Mouse (Mus musculus) adrenal gland, postnatal 0 days (tissue): ENCODE data around the gene Aebp1. TPM values are rescaled to one million over a fixed set of nuclear protein-coding genes. Genes with fewer than 3 reads are reported as not detected.

Source experiments
- polyA plus RNA-seq: library from polyadenylated mRNA; unstranded; fragments of >200 nt; fragmentation: Nextera tagmentation; extraction: Ambion mirVana; gene quantifications from 2 replicates; pipeline ENCODE4 v1.2.1, GENCODE M21; 2015

The Aebp1 gene
- 159 and 335 TPM in 2 replicates for polyA plus RNA-seq

DNA sequence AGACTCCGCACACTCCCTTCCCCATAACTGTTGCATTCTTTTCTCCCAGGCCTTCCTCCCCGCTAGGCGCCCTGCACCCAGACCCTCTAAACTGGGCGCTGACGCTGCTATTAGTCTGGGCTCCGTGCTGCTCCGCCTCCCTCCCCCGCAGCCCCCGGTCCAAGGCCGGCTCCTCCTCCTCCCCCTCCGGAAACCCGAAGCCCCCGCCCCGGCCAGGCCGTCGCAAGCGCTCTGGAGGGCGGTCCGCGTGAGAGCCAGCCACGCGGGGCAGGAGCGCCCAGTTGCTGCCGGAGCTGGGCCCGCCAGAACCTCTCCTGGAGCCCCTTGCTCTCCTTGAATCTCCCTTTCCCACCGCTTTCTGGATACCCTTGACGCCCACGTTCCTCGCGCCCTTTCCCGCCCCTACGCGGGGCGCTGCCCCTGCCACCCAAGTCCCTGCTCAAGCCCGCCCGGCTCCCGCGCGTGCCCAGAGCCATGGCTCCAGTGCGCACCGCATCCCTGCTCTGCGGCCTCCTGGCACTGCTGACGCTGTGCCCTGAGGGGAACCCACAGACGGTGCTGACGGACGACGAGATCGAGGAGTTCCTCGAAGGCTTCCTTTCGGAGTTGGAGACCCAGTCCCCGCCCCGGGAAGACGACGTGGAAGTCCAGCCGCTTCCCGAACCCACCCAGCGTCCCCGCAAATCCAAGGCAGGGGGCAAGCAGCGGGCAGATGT is at the start of gene Aebp1:
TSS of gene Aebp1 (plus strand) at position 270 of the 716 bp plus-strand sequence.

DNA sequence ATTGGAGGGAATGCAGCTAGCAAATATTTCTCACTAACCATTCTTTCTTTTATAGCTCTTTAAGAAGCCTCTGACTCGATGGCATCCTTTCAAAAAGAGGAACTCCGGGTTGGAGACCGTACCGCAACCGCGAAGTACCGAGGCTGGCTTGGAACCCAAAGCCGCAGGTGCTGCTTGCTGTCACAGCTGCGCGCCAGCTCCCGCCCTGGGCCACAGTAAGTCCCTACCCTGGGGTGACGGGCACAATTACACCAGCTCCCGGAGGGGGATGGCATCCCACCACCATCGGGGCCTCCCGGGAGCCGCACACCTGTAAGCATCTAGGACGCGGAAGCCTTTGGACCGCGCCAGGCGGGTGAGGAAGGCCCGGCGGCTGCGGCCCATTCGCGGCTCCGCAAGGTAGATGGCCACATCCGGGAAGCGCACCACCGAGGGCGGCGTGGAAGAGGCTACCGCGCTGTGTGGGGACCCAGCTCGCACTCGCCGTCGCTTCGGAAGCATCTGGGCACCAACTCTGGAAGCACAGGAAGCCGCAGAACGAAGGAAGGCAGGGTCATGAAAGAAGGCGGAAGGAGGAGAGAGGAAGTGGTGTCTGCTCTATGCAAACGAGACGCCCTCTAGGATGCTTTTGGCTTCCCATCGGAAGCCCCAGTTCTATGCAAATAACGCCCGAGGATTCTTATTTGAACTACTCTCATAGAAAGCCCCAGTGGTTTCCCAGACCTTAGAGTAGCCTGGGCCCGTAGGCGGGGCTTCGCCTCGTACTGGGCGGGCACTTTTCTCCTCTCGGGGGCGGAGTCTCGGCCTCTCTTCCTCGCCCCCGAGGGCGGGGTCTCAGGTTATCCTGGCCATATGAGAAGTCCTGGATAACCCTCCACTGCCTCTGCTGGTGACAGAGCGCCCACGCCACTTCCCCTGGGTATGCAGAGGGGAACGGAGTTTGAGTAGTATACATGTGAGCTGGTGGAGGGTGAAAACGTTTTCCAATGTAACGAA is 24.2 kb upstream of the Aebp1 start, which contains the start of gene Polm:
TSS of gene Polm (minus strand) at position 766 of the 996 bp plus-strand sequence.

DNA sequence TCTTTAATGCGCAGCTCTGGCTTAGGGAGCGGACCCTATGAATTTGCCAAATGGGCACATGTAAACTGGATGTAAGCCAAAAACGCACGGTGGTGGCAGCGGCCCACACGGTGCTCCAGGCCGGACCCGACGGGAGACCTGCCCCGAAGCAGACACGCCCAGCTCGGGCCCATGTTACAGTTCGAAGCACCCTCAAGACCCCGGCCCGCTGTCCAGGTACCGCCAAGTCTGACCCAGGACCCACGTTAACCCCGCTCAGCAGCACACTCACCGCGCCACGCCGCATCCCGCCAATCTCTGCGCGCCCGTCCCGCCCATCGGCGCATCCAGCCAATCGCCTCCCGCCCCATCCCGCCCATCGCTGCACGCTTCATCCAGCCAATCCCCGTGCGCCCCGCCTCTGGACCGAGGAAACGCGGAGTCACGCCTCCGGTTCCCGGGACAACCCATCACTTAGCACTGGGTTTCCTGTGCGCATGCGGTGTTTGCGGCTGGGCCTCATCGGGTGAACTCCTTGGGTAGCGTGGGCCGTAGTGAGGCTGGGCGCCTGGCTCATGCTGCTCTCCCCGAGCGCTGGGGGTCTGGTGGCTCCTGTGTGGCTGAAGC is 16.3 kb downstream of the Aebp1 start, which contains the start of gene Pold2:
TSS of gene Pold2 (minus strand) at position 372 of the 606 bp plus-strand sequence.

DNA sequence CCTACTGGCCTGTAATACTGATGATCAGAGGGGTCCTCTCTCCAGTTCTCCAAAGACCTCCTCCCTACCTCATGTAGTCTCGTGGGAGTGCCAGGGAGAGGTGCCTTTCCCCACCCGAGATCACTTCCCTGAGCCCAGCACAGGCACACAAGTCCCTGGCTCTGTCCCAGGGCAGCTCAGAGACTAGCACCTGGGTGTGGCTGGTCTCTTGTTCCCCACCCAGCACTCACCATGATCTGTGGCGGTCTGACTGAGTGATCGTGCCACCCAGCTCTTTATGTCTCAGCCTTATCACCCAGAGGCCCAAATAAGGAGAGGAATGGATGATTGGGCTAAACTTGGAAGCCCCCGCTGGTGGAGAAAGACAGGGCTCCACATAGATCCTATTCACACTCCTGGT is 36.8 kb downstream of the Aebp1 start, which contains the start of gene Myl7:
TSS of gene Myl7 (minus strand) at position 252 of the 400 bp plus-strand sequence.

Other genes starting within 250 kb of the Aebp1 start
- gene Mrps24, start 146.3 kb upstream of the Aebp1 start, polyA plus RNA-seq = 376 and 410 TPM in 2 replicates
- gene Urgcp, start 99.6 kb upstream of the Aebp1 start, polyA plus RNA-seq = 17.3 and 24.6 TPM in 2 replicates
- gene Dbnl, start 73.5 kb upstream of the Aebp1 start, polyA plus RNA-seq = 59.9 and 79.1 TPM in 2 replicates
- 4.6 and 9.2 TPM in 2 replicates for gene Pgam2, start 58.2 kb upstream of the Aebp1 start, polyA plus RNA-seq
- 6.1 and 8.7 TPM in 2 replicates for gene Polm, start 23.9 kb upstream of the Aebp1 start, polyA plus RNA-seq
- 42.4 and 50.9 TPM in 2 replicates for gene Pold2, start 16.3 kb downstream of the Aebp1 start, polyA plus RNA-seq
- 10.7 and 13.7 TPM in 2 replicates for gene Myl7, start 36.8 kb downstream of the Aebp1 start, polyA plus RNA-seq
- gene Gck, start 88.1 kb downstream of the Aebp1 start, polyA plus RNA-seq = 3.6 and 3.9 TPM in 2 replicates
- gene Ykt6, start 93.7 kb downstream of the Aebp1 start, polyA plus RNA-seq = 34.0 and 43.6 TPM in 2 replicates
- 9.7 and 10.8 TPM in 2 replicates for gene Camk2b, start 204.4 kb downstream of the Aebp1 start, polyA plus RNA-seq